In genomic region chr6:52370806-52371360, GRCm38 (mm10) we compare ENCODE assay signal across 28 mouse cellular contexts. TPM values are rescaled to one million over a fixed set of nuclear protein-coding genes. Genes with fewer than 3 reads are reported as not detected.
A peak's percentile ranks its signal among the peaks of the same experiment; 100 is the strongest.
DNase-seq lines count a peak whose midpoint lies in the region; ATAC-seq lines count a peak whose summit lies in the region.
"Had no signal": no experiment of that assay in that cellular context is flagged by ENCODE, and none has a peak within 500 bp of the region (broad histone marks: within the 10 kb centered on the region; RNA-seq: fewer than 3 reads in every experiment).

No protein-coding gene starts in this region.

- 32% methylated on average over 8 of the region's 8 CpGs for WGBS in kidney, embryonic 14.5 days

- H3K4me2 ChIP-seq in kidney, embryonic 14.5 days (replicated peaks; ENCODE audit: low read depth, low read length), result no peak overlapping the region
- H3K4me2 ChIP-seq: forebrain, embryonic 13.5 days; heart, embryonic 11.5 days; hindbrain, embryonic 12.5 days; hindbrain, embryonic 15.5 days; intestine, embryonic 15.5 days had no signal

- H3K4me3 ChIP-seq in kidney, embryonic 14.5 days (ENCODE audit: low read length), result no peak overlapping the region
- H3K4me3 ChIP-seq: forebrain, embryonic 10.5 days; forebrain, embryonic 13.5 days; heart, adult 2 months; hindbrain, embryonic 12.5 days; hindbrain, embryonic 15.5 days; intestine, embryonic 15.5 days had no signal

- ATAC-seq in kidney, embryonic 14.5 days (ENCODE audit: low FRiP score, low TSS enrichment), result no peak
- ATAC-seq: activated CD4-positive, CD25-positive, alpha-beta regulatory T cell, adult 4 months; forebrain, embryonic 13.5 days; forebrain, embryonic 16.5 days; intestine, embryonic 15.5 days had no signal

- H3K9me3 ChIP-seq in kidney, embryonic 14.5 days (ENCODE audit: control insufficient read depth, low read length), result no peaks in the 10 kb centered on the region
- H3K9me3 ChIP-seq: forebrain, embryonic 10.5 days; forebrain, embryonic 13.5 days; hindbrain, embryonic 12.5 days; hindbrain, embryonic 15.5 days; intestine, embryonic 15.5 days had no signal

- no peaks in the 10 kb centered on the region for H3K36me3 ChIP-seq in kidney, embryonic 14.5 days (ENCODE audit: control insufficient read depth, insufficient read depth, low read length)
- H3K36me3 ChIP-seq: forebrain, embryonic 10.5 days; hindbrain, embryonic 12.5 days; hindbrain, embryonic 15.5 days; intestine, embryonic 15.5 days had no signal

- no peak overlapping the region for H3K9ac ChIP-seq in kidney, embryonic 14.5 days (ENCODE audit: low read depth, low read length)
- H3K9ac ChIP-seq: forebrain, embryonic 13.5 days; hindbrain, embryonic 12.5 days; hindbrain, embryonic 15.5 days; intestine, embryonic 15.5 days had no signal

- H3K27ac ChIP-seq in kidney, embryonic 14.5 days (ENCODE audit: low read depth, low read length), result no peak overlapping the region
- H3K27ac ChIP-seq: forebrain, embryonic 10.5 days; forebrain, embryonic 13.5 days; heart, adult 2 months; hindbrain, embryonic 12.5 days; hindbrain, embryonic 15.5 days; intestine, embryonic 15.5 days had no signal

- no peaks in the 10 kb centered on the region; the same call in 1 of the 2 replicates for H3K27me3 ChIP-seq in kidney, embryonic 14.5 days (ENCODE audit: control insufficient read depth, insufficient read depth, low read length)
- H3K27me3 ChIP-seq: hindbrain, embryonic 15.5 days; intestine, embryonic 15.5 days had no signal

- H3K4me1 ChIP-seq in kidney, embryonic 14.5 days (ENCODE audit: control insufficient read depth, insufficient read depth, low read length), result no peaks in the 10 kb centered on the region

- DNase-seq in embryo, embryonic 11 days, result peak; percentile 17
- DNase-seq in embryo, embryonic 10.5 days (ENCODE audit: low spot score), result no peak
- peak; percentile 57 for DNase-seq in heart, adult 11 months
- no peak for DNase-seq in heart, adult 8-10 months (ENCODE audit: low spot score)
- DNase-seq in retina, embryonic 14.5 days (ENCODE audit: low spot score), result peak; percentile 23
- no peak for DNase-seq in cerebellum, adult 8-10 months
- DNase-seq: adrenal gland, adult 8-10 months; adrenal gland, postnatal 25 days; cerebellum, adult 18-20 months; cerebellum, adult 9-11 months; cerebellum, postnatal 25 days; gastrocnemius, postnatal 25 days; heart, adult 2 months had no signal

RNA-seq across cellular contexts. Expression of gene Evx1, which starts 57.6 kb away (rescaled TPM):
- not detected for total RNA-seq in heart, adult 8-10 months (2022)
- polyA plus RNA-seq in kidney, embryonic 14.5 days (2014; fragmentation: Nextera tagmentation; extraction: Ambion mirVana), result not detected in 2 replicates
- total RNA-seq: adrenal gland, adult 8-10 months; adrenal gland, postnatal 25 days; common myeloid progenitor, adult 5-6 weeks; gastrocnemius, postnatal 25 days; heart, adult 2 months; heart, postnatal 25 days; hematopoietic stem cell, adult 5-6 weeks had no signal
- polyA plus RNA-seq: activated CD4-positive, CD25-positive, alpha-beta regulatory T cell, adult 4 months; forebrain, embryonic 10.5 days; forebrain, embryonic 13.5 days; forebrain, embryonic 16.5 days; frontal cortex, adult 2 months; heart, adult 2 months; heart, embryonic 11.5 days; heart, embryonic 14.5 days; heart, postnatal 0 days had no signal

Comparison
In these comparisons a context has a peak if more than half of its experiments do, and no peak if none do; other contexts are left out.
1. DNase-seq: peak in embryo, embryonic 11 days (single experiment), heart, adult 11 months (single experiment) and retina, embryonic 14.5 days (single experiment); none in embryo, embryonic 10.5 days (single experiment), heart, adult 8-10 months (single experiment) and cerebellum, adult 8-10 months (single experiment).